Mouse (Mus musculus): Measurements from ENCODE around the gene Rhod.
"Not testable (repeated sequence)": the region's sequence is repeated elsewhere in the genome, so short reads cannot be mapped to it uniquely, and the experiment has no call there.

The Rhod gene

DNA sequence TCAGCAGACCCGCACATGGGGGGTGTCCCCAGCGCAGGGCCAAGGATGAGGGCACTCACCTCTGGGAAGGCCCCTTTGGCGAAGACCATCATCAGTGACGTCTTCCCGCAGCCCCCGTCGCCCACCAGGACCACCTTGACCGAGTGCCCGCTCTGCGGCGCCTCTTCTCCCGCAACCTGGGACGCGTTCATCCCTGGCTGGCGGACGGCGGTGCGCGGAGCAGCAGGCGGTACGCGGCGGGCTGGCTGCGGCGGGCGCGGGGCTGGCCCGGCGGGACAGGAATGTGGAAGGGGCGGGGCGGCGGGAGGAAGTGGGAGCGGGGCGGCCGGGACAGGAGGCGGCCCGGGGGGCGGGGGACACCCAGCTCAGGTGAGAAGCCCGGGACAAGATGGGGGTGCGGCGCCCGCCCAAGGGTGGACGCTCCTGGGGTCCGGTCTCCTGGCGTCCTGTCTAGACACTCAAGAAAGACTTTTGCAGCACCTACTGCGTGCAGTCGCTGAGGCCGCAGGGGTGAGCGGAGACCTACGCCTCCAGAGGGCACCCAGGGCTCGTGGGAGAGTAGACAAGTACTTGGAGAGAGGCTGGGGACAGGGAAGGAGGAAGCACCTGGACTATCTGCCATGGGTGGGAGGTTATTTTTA is at the start of gene Rhod:
TSS of gene Rhod (minus strand) at position 272 of the 641 bp plus-strand sequence.
- DNase-seq (ENCODE audit: extremely low spot score, low read depth, low spot score): no peak

DNA sequence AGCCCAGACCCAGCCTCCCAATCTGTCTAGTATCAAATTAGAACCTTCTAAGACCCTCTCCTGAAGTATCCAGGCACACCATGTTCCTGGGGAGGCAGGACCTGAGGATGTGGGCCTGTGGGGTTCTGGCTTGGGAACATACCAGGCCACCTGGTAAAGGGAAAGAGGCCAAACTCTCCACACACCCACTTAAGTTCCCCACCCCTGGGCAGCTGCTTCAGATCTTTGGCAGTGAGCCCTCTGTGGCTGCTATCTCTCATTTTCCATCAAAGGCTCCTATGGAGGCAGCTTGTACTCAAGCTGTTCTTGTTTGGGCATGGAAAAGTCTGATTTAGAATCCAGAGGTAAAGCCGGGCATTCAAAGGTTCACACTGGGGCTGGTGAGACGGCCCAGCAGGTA is 48.6 kb upstream of the Rhod start:
- DNase-seq (ENCODE audit: extremely low spot score, low read depth, low spot score): no peak

DNA sequence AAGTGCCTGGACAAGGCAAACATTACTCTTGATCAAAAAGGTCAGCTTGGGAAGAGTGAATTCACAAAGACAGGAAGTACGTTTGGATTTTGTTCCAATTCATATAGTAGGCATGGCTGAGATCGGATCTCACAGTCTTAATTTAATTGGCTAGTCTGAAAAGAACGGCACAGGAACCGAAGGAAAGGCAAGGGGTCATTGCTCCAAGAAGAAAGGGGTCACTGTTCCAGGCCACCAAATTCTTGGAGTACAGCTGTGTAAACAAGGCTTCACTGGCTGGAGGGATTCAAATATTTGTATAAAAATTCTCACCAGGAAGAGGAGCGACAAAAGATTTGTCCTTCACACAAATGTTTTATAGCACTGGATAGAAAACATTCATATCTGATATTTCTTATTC is 45.8 kb upstream of the Rhod start:
- no peak for DNase-seq (ENCODE audit: extremely low spot score, low read depth, low spot score)

DNA sequence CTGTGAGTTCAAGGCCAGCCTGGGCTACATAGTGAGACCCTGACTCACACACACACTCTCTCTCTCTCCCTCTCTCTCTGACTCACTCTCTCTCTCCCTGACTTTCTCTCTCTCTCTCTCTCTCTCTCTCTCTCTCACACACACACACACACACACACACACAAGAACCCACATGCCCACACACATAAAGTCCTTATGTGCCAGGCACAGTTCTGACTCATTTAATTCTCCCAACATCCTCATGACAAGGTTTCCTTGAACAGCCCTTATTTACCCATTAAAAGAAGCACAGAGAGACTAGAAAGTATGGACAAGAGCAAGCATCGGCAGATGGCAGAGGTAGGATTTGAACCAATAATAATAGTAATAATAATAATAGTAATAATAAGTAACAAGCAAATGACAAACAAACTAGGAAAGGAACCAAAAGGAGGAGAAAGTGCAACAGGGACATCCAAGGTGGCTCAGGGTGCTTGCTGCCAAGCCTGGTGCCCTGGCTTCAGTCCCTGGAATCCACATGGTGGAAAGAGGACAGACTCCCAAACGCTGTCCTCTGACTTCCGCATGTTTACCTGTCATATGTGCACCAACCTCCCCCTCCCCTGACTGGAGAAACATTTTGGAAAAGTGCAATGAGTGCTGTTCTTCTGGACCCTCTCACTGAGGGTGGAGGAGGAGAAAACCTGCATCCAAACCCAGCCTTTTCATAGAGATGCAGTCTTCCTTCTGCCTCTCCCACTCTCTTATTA is 43.1 kb upstream of the Rhod start:
- no peak for DNase-seq (ENCODE audit: extremely low spot score, low read depth, low spot score)

DNA sequence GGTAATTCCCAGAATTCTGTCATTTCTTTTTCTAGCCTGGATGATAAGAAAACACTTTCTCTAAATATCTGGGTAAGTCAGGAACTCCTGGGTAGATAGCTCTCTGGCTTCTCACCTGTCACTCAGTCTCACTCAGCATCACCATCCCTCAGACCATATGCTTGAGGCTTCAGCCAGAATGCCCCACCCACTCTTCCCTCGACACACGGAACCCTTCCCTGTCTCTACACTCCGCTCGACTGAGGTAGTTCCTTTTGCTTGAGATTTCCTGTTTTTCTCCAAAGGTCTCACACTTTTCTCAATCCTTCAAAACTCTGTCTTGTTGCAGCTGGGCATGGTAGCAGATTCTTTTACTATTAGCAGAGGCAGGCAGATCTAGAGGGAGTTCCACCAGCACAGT is 42.1 kb upstream of the Rhod start:
- no peak for DNase-seq (ENCODE audit: extremely low spot score, low read depth, low spot score)

DNA sequence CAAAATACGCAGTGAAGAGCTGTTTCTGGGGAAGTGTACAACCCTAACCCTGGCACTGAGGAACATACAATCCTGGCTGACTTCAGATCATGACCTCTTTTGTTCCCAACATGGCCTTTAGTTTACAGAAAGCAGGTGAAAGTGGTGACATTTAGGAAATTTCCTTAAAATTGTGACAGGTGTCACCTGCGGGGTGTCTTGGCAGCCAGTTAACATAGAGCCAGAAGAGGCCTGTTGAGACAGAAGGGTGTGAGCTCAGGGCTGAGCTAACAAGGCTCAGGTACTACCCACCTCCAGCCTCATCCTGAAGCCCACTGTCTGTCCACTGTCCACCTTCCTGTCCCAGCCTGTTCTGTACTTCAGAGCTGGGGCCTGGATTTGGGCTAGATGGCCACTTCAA is 40.8 kb upstream of the Rhod start:
- DNase-seq (ENCODE audit: extremely low spot score, low read depth, low spot score): no peak

DNA sequence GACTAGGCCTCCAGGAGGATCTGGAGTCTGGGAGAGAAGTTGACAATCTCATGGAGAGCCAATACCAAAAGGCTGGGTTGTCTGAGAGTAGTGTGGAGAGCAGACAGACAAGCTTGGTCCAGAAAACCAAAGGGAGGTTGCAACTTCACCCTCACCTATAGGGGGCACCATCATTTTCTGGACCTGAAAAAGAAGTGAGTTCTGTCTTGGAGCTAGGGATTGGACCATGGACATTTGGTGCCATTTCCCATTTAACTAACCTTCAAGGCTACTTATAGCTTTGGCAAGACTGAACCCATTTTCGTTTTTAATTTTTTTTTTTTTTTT is 38.9 kb upstream of the Rhod start:
- no peak for DNase-seq (ENCODE audit: extremely low spot score, low read depth, low spot score)

DNA sequence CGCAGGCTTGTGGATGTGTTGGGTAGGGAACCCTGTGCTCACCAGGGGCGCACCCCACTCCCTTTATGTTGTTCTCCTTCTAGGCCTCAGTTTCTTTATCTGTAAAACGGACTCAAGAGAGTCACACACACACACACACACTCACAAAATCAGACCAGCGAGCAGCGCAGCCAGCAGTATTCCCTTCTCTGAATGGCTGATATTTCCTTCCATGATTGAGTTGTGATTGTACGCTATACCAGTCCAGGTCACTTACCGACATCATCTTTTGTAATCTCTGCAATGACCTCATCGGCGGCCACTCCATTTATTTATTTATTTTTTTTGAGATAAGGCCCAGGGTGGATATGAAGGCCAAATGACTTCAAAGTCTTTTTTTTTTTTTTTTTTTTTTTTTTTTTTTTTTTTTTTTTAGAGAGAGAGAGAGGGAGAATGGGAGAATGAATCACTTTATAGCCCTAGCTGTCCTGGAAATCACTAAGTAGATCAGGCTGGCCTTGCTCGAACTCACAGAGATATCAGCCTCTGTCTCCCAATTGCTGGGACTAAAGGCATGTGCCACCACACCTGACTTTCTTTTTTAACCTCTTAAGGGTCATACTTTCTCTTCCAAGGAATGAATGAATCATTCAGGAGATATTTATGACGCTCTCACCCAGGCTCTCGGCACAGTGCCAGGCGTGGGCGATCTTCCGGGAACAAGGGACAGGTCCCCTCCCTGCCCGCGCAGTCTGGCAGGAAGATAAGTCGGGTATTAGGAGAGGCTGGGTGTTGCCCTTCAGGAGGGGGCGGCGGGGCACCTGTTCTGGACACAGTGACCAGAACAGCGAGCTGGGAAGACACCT is 38.3 kb upstream of the Rhod start, which contains the start of gene Syt12:
TSS of gene Syt12 (minus strand) at position 103 of the 845 bp plus-strand sequence.
- DNase-seq (ENCODE audit: extremely low spot score, low read depth, low spot score): no peak

DNA sequence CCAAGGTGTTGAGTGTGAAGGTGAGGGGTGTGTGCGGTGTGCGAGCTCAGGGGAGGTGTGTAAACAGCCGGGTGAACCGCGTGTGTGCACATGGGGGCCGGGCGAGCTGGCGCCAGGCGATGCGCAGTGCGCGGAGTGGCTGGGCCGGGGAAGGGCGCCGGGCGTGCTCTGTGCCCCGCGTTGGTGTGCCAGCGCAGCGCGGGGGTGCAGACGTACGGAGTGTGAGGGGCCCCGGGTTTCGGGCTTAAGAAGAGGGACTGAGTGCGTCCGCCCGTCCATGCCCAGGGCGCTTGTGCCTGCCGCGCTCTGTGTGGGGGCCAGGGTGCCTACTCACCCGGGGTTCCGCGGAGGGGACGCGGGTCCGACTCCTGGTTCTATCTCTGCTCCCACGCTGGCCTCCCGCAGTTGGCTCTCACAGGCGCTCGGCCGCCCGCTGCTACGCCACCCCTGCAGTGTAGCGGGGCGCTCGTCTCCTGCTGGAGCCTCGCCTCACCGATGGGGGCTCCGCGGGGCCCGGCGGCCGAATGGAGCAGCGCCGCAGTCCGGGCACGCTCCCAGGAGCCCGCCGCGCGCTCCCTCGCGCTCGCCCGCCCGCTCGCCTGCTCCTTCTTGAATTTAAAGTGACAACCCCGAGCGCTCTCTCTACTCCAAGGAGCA is 37.5 kb upstream of the Rhod start:
- no peak for DNase-seq (ENCODE audit: extremely low spot score, low read depth, low spot score)

DNA sequence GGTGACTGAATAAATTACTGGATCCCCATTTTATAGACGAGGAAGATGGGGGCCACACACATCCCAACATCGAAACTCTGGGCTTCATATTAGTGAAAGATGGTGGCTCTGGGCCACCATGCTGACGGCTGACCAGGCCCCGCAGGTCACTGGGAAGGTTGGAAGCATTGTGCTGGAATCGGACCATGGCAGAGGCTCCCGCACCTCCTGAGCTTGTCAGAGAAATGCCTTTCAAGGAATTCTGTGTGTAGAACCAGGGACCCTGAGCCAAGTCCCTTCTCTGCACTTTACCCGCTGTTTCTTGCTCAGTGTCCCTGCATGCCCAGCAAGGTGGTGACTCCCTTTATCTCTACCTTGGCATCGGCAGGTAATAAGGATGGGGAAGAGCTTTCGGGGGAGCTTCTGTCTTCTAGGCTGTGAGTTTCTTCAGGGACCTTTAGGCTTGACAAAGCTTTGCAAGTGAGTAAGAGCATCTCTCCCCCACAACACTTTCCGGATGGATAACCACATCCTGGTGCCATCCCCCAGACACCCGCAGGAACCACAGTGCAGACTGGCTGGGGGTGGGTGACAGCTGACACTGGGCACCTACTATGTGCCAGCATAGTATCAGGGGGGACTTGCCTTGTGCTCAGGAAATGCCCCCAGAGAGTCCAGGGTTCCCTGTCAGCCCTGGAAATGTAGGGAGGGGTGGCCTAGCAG is 36.1 kb upstream of the Rhod start:
- DNase-seq (ENCODE audit: extremely low spot score, low read depth, low spot score): no peak

DNA sequence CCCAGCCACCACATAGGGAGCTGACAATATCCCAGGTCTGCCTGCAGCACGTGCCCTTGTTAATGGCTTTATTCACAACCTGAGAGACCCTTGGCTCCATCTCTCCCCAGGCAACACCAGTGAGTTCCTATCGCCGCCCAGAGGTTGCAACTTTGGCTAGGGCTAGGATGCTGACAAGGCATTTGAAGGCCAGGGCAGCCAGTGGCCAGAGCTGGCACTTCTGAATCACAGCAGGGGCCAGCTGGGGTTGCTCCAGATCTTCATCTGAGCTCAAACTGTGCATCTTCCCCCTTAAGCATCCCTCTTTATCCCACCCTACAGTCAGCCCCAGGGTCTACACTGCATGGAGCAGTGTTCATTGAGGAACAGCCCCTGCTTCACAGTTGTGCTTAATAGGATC is 35.5 kb upstream of the Rhod start:
- no peak for DNase-seq (ENCODE audit: extremely low spot score, low read depth, low spot score)

DNA sequence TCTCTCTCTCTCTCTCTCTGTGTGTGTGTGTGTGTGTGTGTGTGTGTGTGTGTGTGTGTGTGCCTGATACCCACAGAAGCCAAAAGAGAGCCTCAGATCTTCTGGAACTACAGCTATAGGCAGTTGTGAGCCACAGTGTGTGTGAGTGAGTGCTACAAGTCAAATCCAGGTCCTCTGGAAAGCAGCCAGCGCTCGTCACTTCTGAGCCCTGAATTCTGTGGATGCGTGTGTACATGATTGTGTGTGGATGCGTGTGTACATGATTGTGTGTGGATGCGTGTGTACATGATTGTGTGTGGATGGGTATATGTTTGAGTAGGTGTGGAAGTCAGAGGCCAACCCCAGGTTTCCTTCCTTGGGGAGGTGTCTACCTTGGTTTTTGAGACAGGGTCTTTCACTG is 34.3 kb upstream of the Rhod start:
- DNase-seq (ENCODE audit: extremely low spot score, low read depth, low spot score): no peak

DNA sequence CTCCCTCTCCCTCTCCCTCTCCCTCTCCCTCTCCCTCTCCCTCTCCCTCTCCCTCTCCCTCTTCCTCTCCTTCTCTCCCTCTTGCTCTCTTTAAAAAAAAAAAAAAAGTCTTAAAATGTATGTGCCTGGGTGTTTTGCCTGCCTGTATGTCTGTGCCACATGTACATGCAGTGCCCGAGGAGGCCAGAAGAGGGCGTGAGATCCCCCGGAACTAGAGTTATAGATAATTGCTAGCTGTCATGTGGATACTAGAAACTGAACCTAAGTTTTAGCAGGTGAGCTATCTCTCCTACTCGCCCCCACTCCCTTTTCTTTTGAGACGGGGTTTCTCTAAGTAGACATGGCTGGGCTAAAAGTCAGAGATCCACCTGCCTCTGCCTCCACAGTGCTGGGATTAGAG is 29.1 kb upstream of the Rhod start:
- no peak for DNase-seq (ENCODE audit: extremely low spot score, low read depth, low spot score)

DNA sequence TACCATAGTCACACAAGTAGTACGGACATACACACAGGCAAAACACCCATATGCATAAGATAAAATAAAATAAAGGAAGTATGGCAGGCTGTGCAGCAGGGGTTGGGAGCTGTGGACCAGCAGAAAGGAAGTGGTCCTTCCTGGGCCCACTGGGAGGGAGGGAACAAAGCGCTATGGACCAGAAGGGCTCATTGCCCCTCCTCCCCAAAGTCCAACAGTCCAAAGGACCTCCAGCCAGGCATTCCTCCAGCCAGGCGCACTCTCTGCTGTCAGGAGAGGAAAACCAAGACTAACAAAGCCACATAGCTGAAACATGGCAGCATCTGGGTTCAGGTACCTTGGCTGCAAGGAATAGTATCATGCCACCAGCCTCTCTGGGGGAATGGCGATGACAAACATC is 25.4 kb upstream of the Rhod start:
- no peak for DNase-seq (ENCODE audit: extremely low spot score, low read depth, low spot score)

DNA sequence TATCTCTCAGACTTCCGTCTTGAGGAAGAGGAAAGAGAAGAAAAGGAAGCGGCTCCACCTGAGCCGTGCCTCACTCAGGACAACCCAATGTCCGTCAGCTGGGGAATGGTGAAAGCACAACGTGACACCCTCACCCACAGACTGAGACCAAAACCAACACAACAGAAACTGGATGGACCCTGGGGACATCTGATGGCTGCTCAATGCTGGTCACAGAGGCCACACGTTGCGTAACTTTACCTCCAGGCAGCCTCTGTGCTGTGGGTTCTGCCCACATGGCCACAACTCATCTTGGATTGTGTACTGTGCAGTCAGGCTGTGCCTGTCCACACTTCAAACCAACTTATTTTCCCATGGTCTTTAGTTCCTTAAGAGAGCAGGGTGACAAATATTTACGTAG is 22.7 kb upstream of the Rhod start:
- DNase-seq (ENCODE audit: extremely low spot score, low read depth, low spot score): no peak

DNA sequence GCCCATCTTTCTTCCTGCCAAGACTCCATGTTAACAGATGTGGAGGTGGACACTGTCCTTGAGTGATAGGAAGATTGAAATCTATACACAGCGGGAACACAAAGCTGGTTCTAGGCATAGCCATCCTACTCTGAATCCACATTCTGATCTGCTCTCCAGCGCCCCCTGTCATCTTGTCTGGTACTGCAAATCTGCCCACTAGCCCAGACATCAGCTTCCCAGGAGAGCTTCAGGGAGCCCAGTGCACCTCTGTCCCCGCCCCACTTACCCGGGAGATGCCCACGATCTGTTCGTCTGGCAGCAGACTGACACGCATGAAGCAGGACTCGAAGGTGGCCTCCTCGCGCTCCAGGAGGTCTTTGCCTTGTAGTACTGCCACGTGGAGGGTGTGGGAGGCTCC is 17.0 kb upstream of the Rhod start:
- DNase-seq (ENCODE audit: extremely low spot score, low read depth, low spot score): no peak

DNA sequence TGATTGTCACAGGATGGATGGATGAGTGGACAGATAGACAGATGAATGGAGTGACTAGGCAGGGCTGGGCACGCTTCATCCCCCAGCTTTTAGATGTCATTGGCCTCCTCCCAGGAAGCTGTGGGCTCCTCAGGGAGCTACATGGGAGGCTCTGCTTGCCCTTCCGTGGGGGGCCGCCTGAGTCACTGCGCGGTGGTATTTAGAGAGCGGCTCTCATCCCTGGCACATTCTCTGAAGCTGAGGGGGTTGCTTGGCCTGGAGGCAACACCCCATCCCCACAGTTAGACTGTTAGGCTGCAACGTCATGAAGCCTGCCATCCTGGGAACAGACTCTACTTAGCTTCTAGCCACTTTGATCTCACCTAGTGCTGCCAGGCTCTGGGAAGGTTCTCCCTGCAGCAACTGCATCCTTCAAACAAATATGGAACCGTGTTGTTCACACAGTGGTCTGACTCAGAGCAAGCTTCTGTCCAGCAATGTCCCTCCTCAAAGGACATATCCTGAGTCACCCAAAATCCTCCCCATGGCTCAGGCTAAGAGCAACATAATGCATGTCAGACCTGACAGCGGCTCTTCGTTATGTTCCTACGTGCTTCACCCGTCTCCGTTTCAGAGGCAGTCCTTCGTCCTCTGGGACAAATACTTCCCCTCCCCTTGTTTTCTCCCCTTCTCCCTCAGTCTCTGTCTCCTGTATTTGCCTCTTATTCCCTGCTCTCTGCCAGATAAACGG is 16.0 kb upstream of the Rhod start:
- no peak for DNase-seq (ENCODE audit: extremely low spot score, low read depth, low spot score)

DNA sequence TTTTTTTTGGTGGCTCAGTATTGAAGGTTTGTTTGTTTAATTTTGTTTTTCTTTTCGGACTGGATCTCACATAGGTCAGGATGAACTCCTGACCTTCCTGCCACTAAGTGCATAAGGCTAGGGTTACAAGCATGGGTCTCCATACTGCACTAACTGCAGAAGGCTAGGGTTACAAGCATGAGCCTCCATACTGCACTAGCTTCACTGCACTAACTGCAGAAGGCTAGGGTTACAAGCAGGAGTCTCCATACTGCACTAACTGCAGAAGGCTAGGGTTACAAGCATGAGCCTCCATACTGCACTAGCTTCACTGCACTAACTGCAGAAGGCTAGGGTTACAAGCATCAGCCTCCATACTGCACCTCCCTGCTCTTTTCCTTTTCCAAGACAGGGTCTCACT is 14.8 kb upstream of the Rhod start:
- DNase-seq (ENCODE audit: extremely low spot score, low read depth, low spot score): not testable (repeated sequence)

DNA sequence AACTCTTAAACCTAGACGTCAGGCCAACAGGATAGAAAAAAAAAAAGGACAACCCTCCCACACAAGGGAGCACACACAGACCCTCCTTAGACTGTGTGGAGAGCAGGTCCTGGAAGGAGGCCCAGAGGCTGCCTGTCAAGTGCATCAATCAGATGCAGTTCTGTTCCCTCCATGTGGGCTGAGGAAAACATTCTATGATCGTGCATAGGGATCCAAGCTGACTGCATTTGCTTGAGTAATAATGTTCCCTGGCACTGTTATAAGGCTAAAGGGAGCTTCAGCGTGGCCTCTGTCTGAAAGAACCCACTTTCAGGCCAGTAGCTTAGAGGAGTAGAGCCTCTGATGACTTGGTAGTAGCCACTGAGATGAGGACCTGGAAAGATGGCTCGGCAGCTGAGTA is 13.3 kb upstream of the Rhod start:
- no peak for DNase-seq (ENCODE audit: extremely low spot score, low read depth, low spot score)

DNA sequence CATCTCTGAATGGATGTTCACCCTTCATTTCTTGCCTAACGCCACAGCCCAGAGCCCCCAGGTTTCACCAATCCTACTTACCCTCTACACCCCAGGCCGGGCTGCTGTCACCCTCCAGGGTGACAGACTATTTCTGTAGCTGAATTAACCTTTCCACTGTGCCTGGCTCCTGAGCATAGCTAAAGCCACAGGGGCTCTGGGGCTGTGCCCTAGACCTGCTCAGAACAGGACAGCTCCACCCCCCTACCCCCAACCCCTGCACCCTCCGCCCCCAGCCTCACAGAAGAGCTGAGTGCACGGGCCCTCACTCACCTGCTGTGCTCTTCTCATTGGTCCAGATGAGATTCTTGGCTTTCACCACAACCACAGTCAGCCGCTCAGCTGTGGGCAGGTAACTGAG is 12.7 kb upstream of the Rhod start:
- no peak for DNase-seq (ENCODE audit: extremely low spot score, low read depth, low spot score)
